Mouse (Mus musculus): Measurements from ENCODE around the gene Acap1. TPM values are rescaled to one million over a fixed set of nuclear protein-coding genes. Genes with fewer than 3 reads are reported as not detected.
"Not testable (repeated sequence)": the region's sequence is repeated elsewhere in the genome, so short reads cannot be mapped to it uniquely, and the experiment has no call there.

Acap1 gene
- polyA plus RNA-seq, 1 experiment, result 47.6 TPM

GRCm38 (mm10) chr11:69922012-69922756 lies 26.8 kb upstream of the Acap1 start:
- peaks cover 43% of the 10 kb centered on the region for H3K4me1 ChIP-seq
- H3K36me3 ChIP-seq (replicated peaks; ENCODE audit: low read length), result peaks cover 23% of the 10 kb centered on the region
- H3K9me3 ChIP-seq, result no peaks in the 10 kb centered on the region
- H3K4me3 ChIP-seq (replicated peaks), result peak overlapping the region; percentile 99
- TF ChIP-seq GATA1 (IDR thresholded peaks at IDR 0.05; ENCODE audit: borderline replicate concordance, low read length) (no peak), FLI1 (IDR thresholded peaks at IDR 0.05; ENCODE audit: low read length) (no peak)
- no peaks in the 10 kb centered on the region for H3K27me3 ChIP-seq (replicated peaks)

GRCm38 (mm10) chr11:69921114-69922011 lies 26.0 kb upstream of the Acap1 start, which contains the start of gene Eif5a:
Eif5a (minus strand) TSS chr11:69921958.
- TF ChIP-seq FLI1 (IDR thresholded peaks at IDR 0.05; ENCODE audit: low read length) (no peak), GATA1 (IDR thresholded peaks at IDR 0.05; ENCODE audit: borderline replicate concordance, low read length) (no peak)
- Histone ChIP-seq H3K4me3 (replicated peaks) (peak within 1 kb of the TSS; percentile 99), H3K4me1 (peaks cover 52% of the 10 kb centered on the region), H3K36me3 (replicated peaks; ENCODE audit: low read length) (peaks cover 31% of the 10 kb centered on the region), H3K9me3 (no peaks in the 10 kb centered on the region), H3K27me3 (replicated peaks) (no peaks in the 10 kb centered on the region)

- Histone ChIP-seq H3K9me3 (no peaks in the 10 kb centered on the region), H3K4me3 (replicated peaks) (peak overlapping the region; percentile 99), H3K4me1 (peaks cover 61% of the 10 kb centered on the region), H3K36me3 (replicated peaks; ENCODE audit: low read length) (peaks cover 40% of the 10 kb centered on the region), H3K27me3 (replicated peaks) (no peaks in the 10 kb centered on the region)
- no peak for TF ChIP-seq GATA1 (IDR thresholded peaks at IDR 0.05; ENCODE audit: borderline replicate concordance, low read length)
- no peak for TF ChIP-seq FLI1 (IDR thresholded peaks at IDR 0.05; ENCODE audit: low read length)
Measured at GRCm38 (mm10) chr11:69920266-69921031, 25.1 kb upstream of the Acap1 start.

- H3K27me3 ChIP-seq (replicated peaks), result no peaks in the 10 kb centered on the region
- TF ChIP-seq GATA1 (IDR thresholded peaks at IDR 0.05; ENCODE audit: borderline replicate concordance, low read length) (no peak), FLI1 (IDR thresholded peaks at IDR 0.05; ENCODE audit: low read length) (no peak; the same call in 1 of the 2 replicates)
- peaks cover 47% of the 10 kb centered on the region for H3K36me3 ChIP-seq (replicated peaks; ENCODE audit: low read length)
- no peaks in the 10 kb centered on the region for H3K9me3 ChIP-seq
- peak overlapping the region; percentile 99 for H3K4me3 ChIP-seq (replicated peaks)
- peaks cover 68% of the 10 kb centered on the region for H3K4me1 ChIP-seq
Measured at GRCm38 (mm10) chr11:69919661-69920265, 24.4 kb upstream of the Acap1 start.

GRCm38 (mm10) chr11:69919053-69919452 lies 23.7 kb upstream of the Acap1 start:
- Histone ChIP-seq H3K36me3 (replicated peaks; ENCODE audit: low read length) (peaks cover 47% of the 10 kb centered on the region), H3K4me3 (replicated peaks) (peak overlapping the region; percentile 99), H3K4me1 (peaks cover 72% of the 10 kb centered on the region), H3K9me3 (no peaks in the 10 kb centered on the region), H3K27me3 (replicated peaks) (no peaks in the 10 kb centered on the region)
- TF ChIP-seq FLI1 (IDR thresholded peaks at IDR 0.05; ENCODE audit: low read length), result no peak
- no peak for TF ChIP-seq GATA1 (IDR thresholded peaks at IDR 0.05; ENCODE audit: borderline replicate concordance, low read length)

GRCm38 (mm10) chr11:69918118-69918517 lies 22.8 kb upstream of the Acap1 start:
- no peaks in the 10 kb centered on the region for H3K27me3 ChIP-seq (replicated peaks)
- H3K9me3 ChIP-seq, result no peaks in the 10 kb centered on the region
- TF ChIP-seq GATA1 (IDR thresholded peaks at IDR 0.05; ENCODE audit: borderline replicate concordance, low read length) (no peak), FLI1 (IDR thresholded peaks at IDR 0.05; ENCODE audit: low read length) (no peak)
- H3K4me1 ChIP-seq, result peaks cover 70% of the 10 kb centered on the region
- peaks cover 51% of the 10 kb centered on the region for H3K36me3 ChIP-seq (replicated peaks; ENCODE audit: low read length)
- H3K4me3 ChIP-seq (replicated peaks), result peak overlapping the region; percentile 29

GRCm38 (mm10) chr11:69917379-69917948 lies 22.1 kb upstream of the Acap1 start:
- TF ChIP-seq FLI1 (IDR thresholded peaks at IDR 0.05; ENCODE audit: low read length), result no peak
- TF ChIP-seq GATA1 (IDR thresholded peaks at IDR 0.05; ENCODE audit: borderline replicate concordance, low read length), result no peak
- Histone ChIP-seq H3K27me3 (replicated peaks) (no peaks in the 10 kb centered on the region), H3K36me3 (replicated peaks; ENCODE audit: low read length) (peaks cover 58% of the 10 kb centered on the region), H3K4me1 (peaks cover 70% of the 10 kb centered on the region), H3K4me3 (replicated peaks) (no peak overlapping the region), H3K9me3 (no peaks in the 10 kb centered on the region)

GRCm38 (mm10) chr11:69916652-69917378 lies 21.5 kb upstream of the Acap1 start:
- Histone ChIP-seq H3K36me3 (replicated peaks; ENCODE audit: low read length) (peaks cover 64% of the 10 kb centered on the region), H3K4me1 (peaks cover 68% of the 10 kb centered on the region)
- H3K4me3 ChIP-seq (replicated peaks); H3K9me3 ChIP-seq; H3K27me3 ChIP-seq (replicated peaks): not testable (repeated sequence)
